Mouse (Mus musculus): ENCODE data around the gene Mast4.

- TF ChIP-seq POLR2A (IDR thresholded peaks at IDR 0.05; ENCODE audit: control insufficient read depth in 1 of 2, insufficient read depth in 1 of 2, low read depth in 1 of 2, low read length in 2 of 2, poor library complexity in 1 of 2), result no peak
- no peak for TF ChIP-seq CTCF (IDR thresholded peaks at IDR 0.05 in 2 of 3, conservative IDR thresholded peaks at IDR 0.05 in 1 of 3; ENCODE audit: control insufficient read depth in 1 of 3, insufficient read depth in 1 of 3, low read depth in 2 of 3, low read length in 3 of 3, poor library complexity in 1 of 3, severe bottlenecking in 1 of 3)
These were observed 344.7 kb downstream of the Mast4 start for GRCm38 (mm10) chr13:102989616-102990015.

All from MEL (cell line).